Comparison of ENCODE assay signal across 22 mouse cellular contexts in the genomic region with DNA sequence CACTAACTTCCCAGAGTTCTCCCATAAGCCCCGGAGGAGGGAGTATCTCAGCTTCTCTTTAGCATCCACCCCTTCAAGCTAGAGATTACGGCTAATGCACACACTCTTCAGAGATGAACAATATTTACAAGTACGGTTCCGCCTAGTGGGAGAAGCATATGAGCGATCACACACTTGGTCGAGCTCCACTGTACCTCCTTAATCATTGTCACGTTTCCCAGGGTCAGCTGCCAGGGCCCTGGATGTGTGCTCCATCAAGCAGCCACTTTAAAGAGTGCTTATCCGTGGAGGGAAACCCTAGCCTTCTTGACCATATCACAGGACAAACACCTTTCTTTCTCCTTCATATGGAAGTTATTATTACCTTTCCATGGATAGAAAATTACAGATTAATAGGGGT.
DNase-seq lines count a peak whose midpoint lies in the region; ATAC-seq and TF ChIP-seq lines count a peak whose summit lies in the region.
"Had no signal": no experiment of that assay in that cellular context is flagged by ENCODE, and none has a peak within 500 bp of the region (broad histone marks: within the 10 kb centered on the region; RNA-seq: fewer than 3 reads in every experiment).

No protein-coding gene starts in this region.

- ATAC-seq in lung, embryonic 14.5 days (ENCODE audit: insufficient read depth), result no peak
- no peak for ATAC-seq in intestine, embryonic 15.5 days
- ATAC-seq: forebrain, embryonic 16.5 days; intestine, embryonic 16.5 days had no signal

- H3K9me3 ChIP-seq in lung, embryonic 14.5 days (ENCODE audit: low read depth, low read length), result no peaks in the 10 kb centered on the region
- no peaks in the 10 kb centered on the region for H3K9me3 ChIP-seq in embryonic facial prominence, embryonic 10.5 days
- H3K9me3 ChIP-seq in intestine, embryonic 15.5 days, result no peaks in the 10 kb centered on the region
- H3K9me3 ChIP-seq: hindbrain, embryonic 12.5 days; liver, embryonic 13.5 days; lung, embryonic 15.5 days; midbrain, embryonic 10.5 days; neural tube, embryonic 12.5 days had no signal

- no peak overlapping the region for H3K9ac ChIP-seq in lung, embryonic 14.5 days
- no peak overlapping the region for H3K9ac ChIP-seq in intestine, embryonic 15.5 days
- H3K9ac ChIP-seq: hindbrain, embryonic 12.5 days; liver, embryonic 13.5 days; lung, embryonic 15.5 days; neural tube, embryonic 12.5 days had no signal

- H3K4me1 ChIP-seq in lung, embryonic 14.5 days (ENCODE audit: insufficient read depth), result no peaks in the 10 kb centered on the region; the same call in 1 of the 2 replicates
- peaks cover 54% of the 10 kb centered on the region for H3K4me1 ChIP-seq in embryonic facial prominence, embryonic 10.5 days
- H3K4me1 ChIP-seq in intestine, embryonic 15.5 days (replicated peaks), result 0 out of 2 replicates have a peak, but pooled peaks cover 3% of the 10 kb centered on the region
- H3K4me1 ChIP-seq: hindbrain, embryonic 12.5 days; liver, embryonic 13.5 days; lung, embryonic 15.5 days; neural tube, embryonic 12.5 days had no signal

- peak; percentile 8 for DNase-seq in lung, embryonic 14.5 days
- no peak for DNase-seq in lung, postnatal 14 days
- DNase-seq in embryonic facial prominence, embryonic 10.5 days (ENCODE audit: low spot score), result peak; percentile 40
- peak; percentile 50 for DNase-seq in forelimb bud, embryonic 11.5 days (ENCODE audit: low read depth, low spot score)
- no peak for DNase-seq in left cerebral cortex, adult 11 months (ENCODE audit: low spot score)
- no peak for DNase-seq in layer of hippocampus, adult 18-20 months (ENCODE audit: low spot score in 2 of 2)
- DNase-seq: cerebellum, adult 8-10 months; heart, postnatal 10 days; left cerebral cortex, postnatal 4 days; liver, embryonic 13.5 days; right cerebral cortex, postnatal 14 days had no signal

- no peak overlapping the region for H3K27ac ChIP-seq in lung, embryonic 14.5 days (ENCODE audit: low read depth)
- H3K27ac ChIP-seq in embryonic facial prominence, embryonic 10.5 days (replicated peaks), result peak overlapping the region; percentile 53
- H3K27ac ChIP-seq in intestine, embryonic 15.5 days, result no peak overlapping the region
- H3K27ac ChIP-seq: hindbrain, embryonic 12.5 days; layer of hippocampus, adult 2 months; left cerebral cortex, adult 2 months; liver, embryonic 13.5 days; lung, embryonic 15.5 days; macrophage; midbrain, embryonic 10.5 days; neural tube, embryonic 12.5 days had no signal

- no peaks in the 10 kb centered on the region for H3K36me3 ChIP-seq in lung, embryonic 14.5 days (ENCODE audit: insufficient read depth)
- H3K36me3 ChIP-seq in embryonic facial prominence, embryonic 10.5 days (replicated peaks), result no peaks in the 10 kb centered on the region
- H3K36me3 ChIP-seq in intestine, embryonic 15.5 days, result no peaks in the 10 kb centered on the region
- H3K36me3 ChIP-seq: hindbrain, embryonic 12.5 days; liver, embryonic 13.5 days; lung, embryonic 15.5 days; midbrain, embryonic 10.5 days; neural tube, embryonic 12.5 days had no signal

- H3K4me2 ChIP-seq in lung, embryonic 14.5 days, result no peak overlapping the region
- H3K4me2 ChIP-seq in intestine, embryonic 15.5 days (replicated peaks), result no peak overlapping the region
- H3K4me2 ChIP-seq: heart, embryonic 11.5 days; liver, embryonic 13.5 days; lung, embryonic 15.5 days had no signal

- no peak overlapping the region for H3K4me3 ChIP-seq in lung, embryonic 14.5 days (ENCODE audit: low read depth, low read length)
- no peak overlapping the region for H3K4me3 ChIP-seq in embryonic facial prominence, embryonic 10.5 days
- no peak overlapping the region for H3K4me3 ChIP-seq in intestine, embryonic 15.5 days (replicated peaks)
- H3K4me3 ChIP-seq: hindbrain, embryonic 12.5 days; layer of hippocampus, adult 2 months; left cerebral cortex, adult 2 months; liver, embryonic 13.5 days; lung, embryonic 15.5 days; midbrain, embryonic 10.5 days; neural tube, embryonic 12.5 days had no signal

- no peak for TF ChIP-seq CTCF in lung, embryonic 14.5 days (IDR thresholded peaks at IDR 0.05; ENCODE audit: low read depth)

- H3K27me3 ChIP-seq in lung, embryonic 14.5 days (ENCODE audit: insufficient read depth, low read length), result no peaks in the 10 kb centered on the region; the same call in 1 of the 2 replicates
- H3K27me3 ChIP-seq in embryonic facial prominence, embryonic 10.5 days (replicated peaks; ENCODE audit: low read depth, poor library complexity, severe bottlenecking), result no peaks in the 10 kb centered on the region
- no peaks in the 10 kb centered on the region for H3K27me3 ChIP-seq in intestine, embryonic 15.5 days (replicated peaks)
- H3K27me3 ChIP-seq: hindbrain, embryonic 12.5 days; liver, embryonic 13.5 days; lung, embryonic 15.5 days; neural tube, embryonic 12.5 days had no signal

- 18% methylated on average over 8 of the region's 8 CpGs for WGBS in lung, embryonic 14.5 days
- WGBS in embryonic facial prominence, embryonic 10.5 days, result 54% methylated on average over 8 of the region's 8 CpGs
- 57% methylated on average over 8 of the region's 8 CpGs for WGBS in intestine, embryonic 15.5 days

Comparison
In these comparisons a context has a peak if more than half of its experiments do, and no peak if none do; other contexts are left out.
1. DNase-seq: peak in lung, embryonic 14.5 days (single experiment), embryonic facial prominence, embryonic 10.5 days (single experiment) and forelimb bud, embryonic 11.5 days (single experiment); none in lung, postnatal 14 days (single experiment), left cerebral cortex, adult 11 months (single experiment) and layer of hippocampus, adult 18-20 months (0 of 2).